Mouse (Mus musculus) heart, embryonic 15.5 days (tissue): ENCODE results near the gene Gpr152. TPM values are rescaled to one million over a fixed set of nuclear protein-coding genes. Genes with fewer than 3 reads are reported as not detected.

ENCODE experiments used
- ATAC-seq: fragments of 200-750 bp; cut with Nextera tagmentation; replicated peaks from 2 replicates; pipeline ENCODE4 v1.8.0; 2017; ENCODE audit warnings: low read depth, moderate TSS enrichment; ENCODE audit not compliant: insufficient number of reproducible peaks, insufficient read depth, low FRiP score
- H3K27ac ChIP-seq: fragments of 300-500 bp; sonication (generic); 2 replicates; pipeline ENCODE4 v1.5.1; 2015; ENCODE audit warnings: mild to moderate bottlenecking, inconsistent platforms
- H3K27me3 ChIP-seq: fragments of 300-500 bp; sonication (generic); 2 replicates; pipeline ENCODE4 v1.6.1; 2015; ENCODE audit warnings: inconsistent platforms
- H3K36me3 ChIP-seq: fragments of 300-500 bp; sonication (generic); 2 replicates; pipeline ENCODE4 v1.6.1; 2015; ENCODE audit warnings: mild to moderate bottlenecking, inconsistent platforms
- H3K4me1 ChIP-seq: fragments of 300-500 bp; sonication (generic); replicated peaks from 2 replicates; pipeline ENCODE4 v1.6.1; 2015; ENCODE audit warnings: inconsistent platforms
- H3K4me2 ChIP-seq: fragments of 300-500 bp; sonication (generic); 2 replicates; pipeline ENCODE4 v1.6.1; 2015; ENCODE audit warnings: inconsistent platforms, mild to moderate bottlenecking, moderate library complexity
- H3K4me3 ChIP-seq: fragments of 300-500 bp; sonication (generic); 2 replicates; pipeline ENCODE4 v1.5.1; 2015; ENCODE audit warnings: mild to moderate bottlenecking, inconsistent platforms
- H3K9ac ChIP-seq: fragments of 300-500 bp; sonication (generic); 2 replicates; pipeline ENCODE4 v1.6.1; 2015; ENCODE audit warnings: mild to moderate bottlenecking, inconsistent platforms
- H3K9me3 ChIP-seq: fragments of 300-500 bp; sonication (generic); replicated peaks from 2 replicates; pipeline ENCODE4 v1.6.1; 2016; ENCODE audit warnings: inconsistent platforms
- WGBS: fragments of 180-500 bp; shearing (Covaris S2); methylation state at CpG from one replicate; pipeline ENCODE4 v1.1.7; 2015; ENCODE audit warnings: mixed read lengths; 5-methylcytosine and 5-hydroxymethylcytosine counted together
- polyA plus RNA-seq: library from polyadenylated mRNA; unstranded; fragments of >200 nt; fragmentation: Nextera tagmentation; extraction: Ambion mirVana; gene quantifications from 2 replicates; pipeline ENCODE4 v1.2.1, GENCODE M21; 2015

Gene Gpr152
- polyA plus RNA-seq, 1 experiment from 2014 or later: not detected

- no peaks in the 10 kb centered on the region for H3K9me3 ChIP-seq
- H3K27me3 ChIP-seq: no peaks in the 10 kb centered on the region
- H3K9ac ChIP-seq: no peak overlapping the region
- H3K27ac ChIP-seq: no peak overlapping the region
- H3K4me2 ChIP-seq: no peak overlapping the region
- 95% methylated on average over 26 of the region's 26 CpGs for WGBS
- H3K4me3 ChIP-seq: no peak overlapping the region
- no peak for ATAC-seq
- H3K36me3 ChIP-seq: peaks cover 46% of the 10 kb centered on the region
- H3K4me1 ChIP-seq: peaks cover 11% of the 10 kb centered on the region
Observed at GRCm38 (mm10) chr19:4112063-4112960, 27.3 kb upstream of the Gpr152 start.

- no peaks in the 10 kb centered on the region for H3K27me3 ChIP-seq
- peaks cover 11% of the 10 kb centered on the region for H3K4me1 ChIP-seq
- WGBS: 52% methylated on average over 13 of the region's 13 CpGs
- H3K9ac ChIP-seq: peak overlapping the region; percentile 3; the same call in 1 of the 2 replicates
- H3K9me3 ChIP-seq: no peaks in the 10 kb centered on the region
- peaks cover 54% of the 10 kb centered on the region for H3K36me3 ChIP-seq
- H3K4me2 ChIP-seq: peak overlapping the region; percentile 7; the same call in 1 of the 2 replicates
- no peak overlapping the region for H3K4me3 ChIP-seq
- ATAC-seq: peak; percentile 16; the same call in 1 of the 2 replicates
- H3K27ac ChIP-seq: peak overlapping the region; percentile 62
Observed at GRCm38 (mm10) chr19:4113186-4113805, 26.3 kb upstream of the Gpr152 start.

DNA sequence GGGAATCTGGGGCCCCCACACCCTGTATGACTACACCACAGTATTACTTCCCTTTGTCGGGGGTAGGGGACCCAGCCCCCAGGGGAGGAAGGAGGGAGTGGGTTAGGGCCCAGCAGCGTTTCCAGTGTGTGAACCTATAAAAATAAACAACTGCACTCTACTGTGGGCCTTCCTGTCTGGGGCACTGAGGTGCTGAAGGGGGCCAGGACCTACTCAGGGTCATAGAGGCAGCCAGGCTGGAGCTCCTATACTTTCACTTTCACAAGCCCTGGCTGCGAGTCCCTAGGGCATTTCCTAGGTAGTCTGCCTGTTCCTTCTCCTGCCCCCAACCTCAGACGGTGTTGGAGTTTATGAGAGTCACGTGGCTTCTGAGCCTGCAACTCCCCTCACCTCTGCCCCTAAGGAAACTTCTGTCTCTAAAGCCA lies 25.8 kb upstream of the Gpr152 start:
- H3K9me3 ChIP-seq: no peaks in the 10 kb centered on the region
- WGBS: 29% methylated on average over 5 of the region's 5 CpGs
- peak overlapping the region; percentile 62 for H3K27ac ChIP-seq
- H3K4me2 ChIP-seq: peak overlapping the region; percentile 7; the same call in 1 of the 2 replicates
- peak overlapping the region; percentile 3; the same call in 1 of the 2 replicates for H3K9ac ChIP-seq
- peaks cover 11% of the 10 kb centered on the region for H3K4me1 ChIP-seq
- no peak; the same call in 1 of the 2 replicates for ATAC-seq
- no peak overlapping the region for H3K4me3 ChIP-seq
- no peaks in the 10 kb centered on the region for H3K27me3 ChIP-seq
- H3K36me3 ChIP-seq: peaks cover 54% of the 10 kb centered on the region

GRCm38 (mm10) chr19:4114551-4114950 lies 25.0 kb upstream of the Gpr152 start:
- Histone ChIP-seq H3K27ac (no peak overlapping the region), H3K9me3 (no peaks in the 10 kb centered on the region), H3K4me3 (no peak overlapping the region), H3K27me3 (no peaks in the 10 kb centered on the region), H3K4me1 (peaks cover 11% of the 10 kb centered on the region), H3K4me2 (no peak overlapping the region), H3K36me3 (peaks cover 54% of the 10 kb centered on the region), H3K9ac (no peak overlapping the region)
- ATAC-seq: no peak
- WGBS: 82% methylated on average over 10 of the region's 10 CpGs

DNA sequence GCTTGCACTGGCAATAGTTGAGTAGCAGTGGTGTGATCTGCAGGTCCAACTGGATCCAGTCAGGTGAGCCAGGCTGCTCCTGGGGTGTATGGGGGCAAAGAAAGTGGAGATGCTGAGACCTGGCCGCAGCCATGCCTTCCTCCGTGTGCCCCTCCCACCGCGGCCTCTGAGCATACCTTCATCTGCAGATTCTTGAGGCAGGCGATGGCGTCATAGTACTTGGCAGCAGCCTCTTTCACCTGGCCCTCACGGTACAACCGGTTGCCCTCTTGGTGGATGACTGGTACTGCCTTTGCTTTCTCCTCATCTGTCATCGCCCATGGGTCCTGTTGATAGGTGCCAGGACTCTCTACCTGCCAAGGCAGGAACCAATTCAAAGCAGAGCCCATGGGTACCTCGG lies 24.4 kb upstream of the Gpr152 start:
- no peak for ATAC-seq
- peaks cover 15% of the 10 kb centered on the region for H3K4me1 ChIP-seq
- no peak overlapping the region for H3K4me3 ChIP-seq
- peaks cover 54% of the 10 kb centered on the region for H3K36me3 ChIP-seq
- H3K4me2 ChIP-seq: no peak overlapping the region
- no peak overlapping the region for H3K27ac ChIP-seq
- no peaks in the 10 kb centered on the region for H3K9me3 ChIP-seq
- 84% methylated on average over 10 of the region's 10 CpGs for WGBS
- H3K9ac ChIP-seq: no peak overlapping the region
- no peaks in the 10 kb centered on the region for H3K27me3 ChIP-seq

- Histone ChIP-seq H3K36me3 (peaks cover 54% of the 10 kb centered on the region), H3K4me1 (peaks cover 21% of the 10 kb centered on the region), H3K9ac (no peak overlapping the region), H3K4me3 (no peak overlapping the region), H3K27me3 (no peaks in the 10 kb centered on the region), H3K9me3 (no peaks in the 10 kb centered on the region), H3K4me2 (no peak overlapping the region), H3K27ac (no peak overlapping the region)
- 81% methylated on average over 11 of the region's 11 CpGs for WGBS
- no peak for ATAC-seq
Observed at GRCm38 (mm10) chr19:4115816-4116215, 23.8 kb upstream of the Gpr152 start.

GRCm38 (mm10) chr19:4117006-4117405 lies 22.6 kb upstream of the Gpr152 start:
- Histone ChIP-seq H3K9ac (no peak overlapping the region), H3K9me3 (no peaks in the 10 kb centered on the region), H3K4me1 (peaks cover 24% of the 10 kb centered on the region), H3K36me3 (peaks cover 46% of the 10 kb centered on the region), H3K4me3 (no peak overlapping the region), H3K4me2 (no peak overlapping the region), H3K27me3 (no peaks in the 10 kb centered on the region), H3K27ac (no peak overlapping the region)
- 98% methylated on average over 7 of the region's 7 CpGs for WGBS
- no peak for ATAC-seq

DNA sequence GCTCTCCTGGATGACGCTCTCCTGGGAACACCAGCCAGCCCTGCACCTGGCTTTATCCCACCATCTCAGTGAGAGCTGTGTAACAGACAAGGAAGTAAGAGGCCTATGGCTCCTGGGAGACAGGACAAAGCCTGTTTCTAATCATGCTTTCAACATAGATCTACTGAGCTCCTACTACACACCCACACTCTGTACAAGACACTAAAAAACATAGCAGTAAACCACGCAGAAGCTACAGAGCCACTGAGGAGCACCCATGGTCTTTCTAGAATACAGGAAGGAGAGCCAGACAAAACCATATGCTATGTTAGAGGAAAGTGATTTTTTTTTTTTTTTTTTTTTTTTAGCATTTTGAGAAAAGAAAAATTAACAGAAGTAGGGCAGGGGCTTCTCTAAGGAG lies 21.2 kb upstream of the Gpr152 start:
- Histone ChIP-seq H3K4me1 (peaks cover 20% of the 10 kb centered on the region), H3K9me3 (no peaks in the 10 kb centered on the region), H3K27ac (no peak overlapping the region), H3K4me3 (no peak overlapping the region), H3K36me3 (peaks cover 39% of the 10 kb centered on the region; the same call in 1 of the 2 replicates), H3K4me2 (no peak overlapping the region), H3K27me3 (no peaks in the 10 kb centered on the region), H3K9ac (no peak overlapping the region)
- WGBS: 92% methylated on average over 2 of the region's 2 CpGs
- no peak for ATAC-seq

DNA sequence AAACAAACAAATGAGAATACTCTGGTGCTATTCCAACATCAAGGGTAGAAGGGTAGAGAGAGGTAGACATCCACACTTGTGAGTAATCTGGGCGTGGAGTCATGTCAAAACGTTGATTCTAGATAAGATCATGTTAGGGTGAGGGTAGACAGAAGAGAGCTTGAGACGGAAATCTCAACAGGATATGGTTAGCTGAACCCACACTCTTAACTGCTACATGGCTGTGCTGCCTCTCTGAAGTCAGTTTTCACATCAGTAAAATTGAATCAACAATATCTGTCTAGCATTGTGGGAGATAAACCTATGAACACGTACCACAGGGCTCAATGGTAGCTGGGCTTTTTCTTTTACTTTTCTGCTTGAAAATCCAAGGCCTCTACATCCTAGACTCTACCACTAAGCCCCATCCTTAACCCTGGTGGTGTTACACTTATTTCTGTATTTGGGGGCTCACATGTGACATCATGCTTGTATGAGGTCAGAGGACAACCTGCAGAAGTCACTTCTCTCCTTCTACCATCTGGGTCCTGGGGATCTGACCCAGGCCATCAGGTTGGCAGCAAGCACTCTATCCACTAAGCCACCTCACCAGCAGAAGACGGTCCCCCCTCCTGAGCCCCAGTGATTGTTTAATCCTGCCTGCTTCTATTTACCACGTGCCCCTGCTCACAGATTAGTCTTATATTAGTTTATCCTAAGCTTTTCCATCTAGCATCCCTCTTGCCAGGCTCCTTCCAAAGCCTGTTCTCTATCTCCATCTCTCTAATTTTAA lies 19.7 kb upstream of the Gpr152 start:
- Histone ChIP-seq H3K4me1 (peaks cover 13% of the 10 kb centered on the region), H3K4me2 (peak overlapping the region; percentile 65; the same call in 1 of the 2 replicates), H3K4me3 (peak overlapping the region; percentile 57; the same call in 1 of the 2 replicates), H3K27ac (no peak overlapping the region), H3K36me3 (peaks cover 25% of the 10 kb centered on the region; the same call in 1 of the 2 replicates), H3K27me3 (no peaks in the 10 kb centered on the region), H3K9me3 (no peaks in the 10 kb centered on the region), H3K9ac (no peak overlapping the region)
- 77% methylated on average over 6 of the region's 6 CpGs for WGBS
- ATAC-seq: no peak

GRCm38 (mm10) chr19:4120496-4120895 lies 19.1 kb upstream of the Gpr152 start:
- WGBS: 90% methylated on average over 2 of the region's 2 CpGs
- ATAC-seq: no peak
- H3K4me2 ChIP-seq: peak overlapping the region; percentile 65
- no peak overlapping the region; the same call in 1 of the 2 replicates for H3K27ac ChIP-seq
- peaks cover 13% of the 10 kb centered on the region for H3K4me1 ChIP-seq
- no peaks in the 10 kb centered on the region for H3K9me3 ChIP-seq
- H3K27me3 ChIP-seq: no peaks in the 10 kb centered on the region
- peak overlapping the region; percentile 57 for H3K4me3 ChIP-seq
- H3K9ac ChIP-seq: no peak overlapping the region
- peaks cover 19% of the 10 kb centered on the region; the same call in 1 of the 2 replicates for H3K36me3 ChIP-seq
